Mouse (Mus musculus) c-Kit-positive CD71-positive TER-119-negative erythroid progenitor cells, embryonic 14.5 days (primary cell): Measurements from ENCODE around the gene Padi1.
A peak's percentile ranks its signal among the peaks of the same experiment; 100 is the strongest.

Source experiments
- DNase-seq: peaks from one replicate; pipeline ENCODE4 v3.0.0-alpha.2; 2013; ENCODE audit warnings: low read depth

Gene Padi1

DNA sequence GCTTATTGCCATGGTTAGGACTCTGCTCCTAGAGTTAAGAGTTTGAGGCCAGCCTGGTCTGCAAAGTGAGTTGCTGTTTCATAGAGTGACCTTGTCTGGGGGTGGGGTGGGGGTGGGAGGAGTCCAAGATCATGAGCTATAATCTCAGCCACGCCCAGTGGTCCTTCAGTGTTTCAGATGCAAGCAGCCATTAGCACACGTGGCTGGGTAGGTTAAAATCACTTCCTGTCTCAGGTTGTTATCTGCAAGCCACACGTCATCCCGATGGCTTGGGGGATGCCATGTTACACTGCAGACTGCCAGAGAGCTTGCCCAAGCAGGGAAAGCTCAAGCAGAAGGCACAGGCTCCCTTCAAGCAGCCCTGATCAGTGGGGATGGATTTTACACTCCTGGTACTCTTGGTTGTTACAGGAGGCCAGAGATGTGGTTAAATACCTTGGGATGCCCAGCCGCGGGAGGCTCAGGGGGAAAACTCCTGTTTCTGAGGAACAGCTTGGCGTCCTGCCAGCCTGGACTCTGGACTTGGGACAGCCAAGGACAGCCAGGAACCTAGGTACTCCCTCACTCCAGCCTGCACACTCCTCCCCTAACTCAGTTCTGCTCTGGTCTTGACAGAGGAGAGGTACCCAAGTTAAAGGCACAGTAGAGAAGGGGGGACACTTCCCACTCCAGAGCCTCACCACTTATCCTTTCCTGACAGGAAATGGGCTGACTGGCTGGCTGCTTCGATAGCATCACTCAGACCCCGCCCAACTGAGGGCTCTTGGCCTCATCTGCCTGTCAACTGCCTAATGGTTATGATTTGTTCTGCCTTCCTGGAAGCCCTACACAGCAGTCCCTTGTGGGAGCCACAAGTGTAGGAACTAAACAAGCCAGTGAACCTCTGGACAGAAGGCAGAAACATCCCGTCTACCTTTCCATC is 29.3 kb downstream of the Padi1 start:
- DNase-seq: no peak

DNA sequence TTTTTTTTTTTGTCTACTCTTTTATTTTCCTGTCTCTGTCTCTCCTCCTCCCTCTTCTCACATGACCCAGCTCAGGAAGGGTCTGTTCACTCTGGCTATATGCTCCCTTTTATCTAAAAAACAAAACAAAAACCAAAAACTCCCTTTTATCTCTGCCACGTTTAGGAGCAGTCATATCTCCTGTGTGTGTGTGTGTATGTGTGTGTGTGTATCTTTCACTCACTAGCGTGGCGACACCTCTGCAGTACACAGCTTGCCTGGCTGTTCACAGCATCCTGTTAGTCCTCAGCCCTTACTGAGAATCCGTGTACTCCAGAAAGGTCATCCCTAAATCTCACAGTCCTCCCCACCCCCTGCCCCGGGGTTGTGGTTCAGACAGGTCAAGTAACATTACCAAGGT is 30.1 kb downstream of the Padi1 start:
- DNase-seq: no peak

DNA sequence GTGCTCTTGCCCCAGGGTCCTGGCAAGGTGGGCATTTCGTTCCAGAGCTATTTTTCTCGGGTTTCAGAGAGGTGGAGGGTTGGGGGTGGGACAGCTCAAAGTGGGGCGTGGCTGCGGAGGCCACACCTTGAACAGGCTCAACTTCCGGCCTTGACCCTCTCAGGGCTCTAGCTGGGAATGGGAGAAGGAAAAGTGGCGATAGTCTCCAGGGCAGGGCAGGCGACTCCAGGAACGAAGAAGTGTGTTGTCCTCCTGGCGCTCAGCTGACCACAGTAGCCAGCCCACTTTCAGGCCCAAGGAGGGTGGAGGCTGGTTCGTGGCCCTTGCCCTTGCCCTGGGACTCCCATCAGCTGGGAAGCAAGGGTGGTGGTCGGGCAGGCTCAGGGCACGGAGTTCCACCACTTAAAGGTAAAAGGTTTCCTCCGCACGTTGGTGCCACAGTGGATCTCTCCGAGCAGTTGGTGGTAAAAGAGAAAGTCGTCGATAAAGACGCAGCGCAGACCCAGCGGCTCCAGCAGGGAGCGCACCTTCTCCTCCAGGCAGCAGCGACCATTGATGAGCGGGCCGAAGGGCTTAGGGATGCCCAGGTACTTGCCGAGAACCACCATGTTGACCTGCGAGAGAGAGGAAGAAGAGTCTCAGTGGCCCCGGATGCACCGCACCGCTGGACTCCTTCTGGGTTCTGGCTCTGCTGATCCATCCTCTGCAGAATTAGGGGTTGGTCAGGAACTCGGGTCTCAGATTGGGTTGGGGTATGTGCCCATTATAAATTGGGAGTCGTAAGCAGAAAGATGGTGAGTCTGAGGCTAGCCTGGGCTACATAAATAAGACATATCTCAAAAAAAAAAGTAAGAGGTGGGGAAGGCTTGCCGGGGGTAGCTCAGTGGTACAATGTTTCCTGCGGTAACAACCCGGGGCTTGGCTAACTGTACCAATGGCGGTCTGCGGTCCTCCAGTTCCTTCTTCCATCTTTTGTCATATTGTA is 31.0 kb downstream of the Padi1 start:
- DNase-seq: no peak

DNA sequence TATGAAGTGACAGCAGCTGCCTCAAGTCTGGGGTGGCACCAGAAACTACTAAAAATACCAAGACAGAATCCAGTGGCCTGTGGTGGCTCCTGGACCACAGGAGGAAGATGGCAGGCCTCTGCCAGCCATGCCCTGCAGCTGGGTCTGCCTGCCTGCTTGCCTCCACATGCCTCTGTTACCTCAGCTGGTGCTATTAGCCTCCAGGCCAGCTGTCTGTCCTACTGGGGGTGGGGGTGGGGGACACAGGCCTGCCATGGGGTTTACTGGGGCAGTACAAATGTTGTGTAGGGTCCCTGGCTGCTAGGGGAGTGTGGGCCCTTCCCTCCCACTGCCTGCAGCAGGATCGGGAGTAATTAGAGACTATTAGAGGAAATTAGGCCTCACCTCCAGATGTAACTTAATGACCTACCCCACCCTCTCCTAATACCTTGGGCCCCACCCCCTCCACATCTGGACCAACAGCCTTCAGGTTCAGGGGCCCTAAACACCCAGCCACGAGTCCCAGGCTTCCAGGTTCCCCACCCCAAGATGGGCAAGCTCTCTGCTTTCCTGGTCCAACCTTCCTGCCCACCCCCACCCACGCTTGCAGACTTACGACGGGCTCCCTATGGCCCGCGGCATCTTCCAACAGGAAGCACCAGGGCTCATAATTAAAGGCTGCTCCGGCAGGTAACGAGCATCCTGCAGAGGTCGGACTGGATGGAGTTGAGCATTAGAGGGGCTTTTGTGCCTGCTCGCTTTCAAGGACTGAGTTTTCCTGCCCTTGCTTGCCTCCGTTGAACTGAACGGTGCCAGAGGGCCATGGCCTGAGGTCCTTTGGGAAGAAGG is 32.0 kb downstream of the Padi1 start:
- DNase-seq: no peak

DNA sequence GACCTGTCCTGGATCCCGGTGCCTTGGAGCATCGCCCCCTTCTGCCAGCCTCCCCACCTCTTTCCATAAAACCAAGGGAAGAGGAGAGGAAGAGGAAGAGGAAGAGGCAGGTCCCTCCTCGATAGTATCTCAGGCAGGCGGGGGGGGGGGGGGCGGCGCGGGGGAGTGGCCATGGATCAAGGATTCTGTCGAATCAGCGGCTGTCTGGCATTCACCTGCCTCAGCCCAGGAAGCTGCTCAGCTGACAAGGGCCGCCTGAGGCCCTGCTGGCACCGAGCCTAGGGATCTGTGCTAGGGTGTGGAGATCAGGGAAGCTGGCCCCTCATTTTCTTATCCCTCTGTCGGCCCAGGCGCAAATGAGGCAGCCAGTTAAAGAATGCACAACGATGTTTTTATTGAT is 33.0 kb downstream of the Padi1 start:
- DNase-seq: no peak

DNA sequence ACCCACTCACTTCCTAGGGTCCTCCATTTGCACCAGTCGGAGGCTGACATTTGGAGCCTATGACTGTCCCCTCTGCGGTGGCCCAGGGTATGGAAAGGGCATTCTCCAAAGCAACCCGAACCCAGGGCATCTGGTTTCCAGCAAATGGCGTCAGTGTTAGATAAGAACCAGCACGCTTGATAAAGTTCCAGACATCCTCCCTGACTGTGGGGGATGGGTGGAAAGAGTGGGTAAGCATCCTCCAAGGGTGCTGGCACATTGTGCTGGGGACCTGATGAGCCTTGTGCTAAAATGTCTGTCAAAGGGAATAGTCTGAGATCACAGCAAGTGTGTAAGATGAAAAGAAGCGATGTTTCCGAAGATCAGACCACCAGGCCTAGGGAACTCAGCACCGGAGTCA is 33.4 kb downstream of the Padi1 start:
- no peak for DNase-seq

DNA sequence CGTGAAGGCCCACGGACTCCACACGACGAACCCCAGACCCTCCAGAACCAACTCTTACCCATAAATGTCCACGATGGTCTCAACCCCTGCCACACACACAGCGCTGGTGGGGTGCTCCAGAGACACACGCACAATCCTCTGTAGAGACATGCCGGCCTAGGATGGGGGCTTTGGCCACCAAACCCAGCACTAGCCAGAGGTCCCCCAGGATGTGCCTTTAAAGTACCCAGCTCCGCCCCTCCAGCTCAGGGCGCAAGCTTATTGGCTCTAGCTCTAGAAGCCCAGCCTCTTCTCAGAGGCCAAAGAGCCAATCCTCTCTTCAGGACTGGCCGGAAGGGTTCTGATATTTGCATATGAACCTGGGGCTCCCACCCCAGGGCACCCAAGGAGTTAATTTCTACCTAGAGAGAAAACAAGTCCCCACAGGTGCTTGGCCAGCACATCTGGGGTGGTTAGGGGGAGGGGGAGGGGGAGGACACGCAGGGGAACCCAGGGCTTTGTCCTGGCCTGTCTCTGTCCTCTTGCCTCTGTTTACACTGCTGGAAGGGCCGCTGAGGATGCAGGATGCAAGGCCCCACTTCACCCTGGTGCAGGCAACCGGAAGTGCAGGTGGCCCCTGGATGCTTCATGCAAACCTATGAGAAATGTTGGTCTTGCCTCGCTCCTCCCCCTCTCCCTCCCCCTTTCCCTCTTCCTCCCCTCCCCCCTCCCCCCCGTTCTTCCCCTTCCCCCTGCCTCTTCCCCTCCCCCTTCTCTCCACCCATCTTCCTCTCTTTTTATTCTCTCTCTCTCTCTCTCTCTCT is 34.9 kb downstream of the Padi1 start, which contains the start of gene Padi3:
Gene Padi3 (minus strand): TSS at position 191 of the 803 bp plus-strand sequence.
- DNase-seq: no peak

DNA sequence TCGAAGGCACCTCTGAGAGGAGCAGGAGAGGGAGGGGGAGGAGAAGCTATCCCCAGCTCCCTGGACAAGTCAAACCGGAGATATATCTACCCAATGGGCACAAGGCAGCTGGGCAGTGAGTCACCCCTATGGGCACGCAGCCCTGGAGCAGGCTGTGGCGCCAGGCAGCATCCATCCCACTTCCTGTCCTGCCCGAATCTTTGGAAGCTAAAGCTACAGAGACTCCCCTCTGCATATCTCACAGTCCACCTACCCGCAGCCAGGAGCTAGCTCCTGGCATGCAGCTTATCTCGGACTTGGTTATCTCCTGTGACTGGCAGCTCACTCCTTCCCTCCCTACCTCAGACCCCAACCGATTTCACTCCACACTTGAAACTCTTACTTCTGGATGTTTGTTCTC is 36.5 kb downstream of the Padi1 start:
- DNase-seq: no peak

DNA sequence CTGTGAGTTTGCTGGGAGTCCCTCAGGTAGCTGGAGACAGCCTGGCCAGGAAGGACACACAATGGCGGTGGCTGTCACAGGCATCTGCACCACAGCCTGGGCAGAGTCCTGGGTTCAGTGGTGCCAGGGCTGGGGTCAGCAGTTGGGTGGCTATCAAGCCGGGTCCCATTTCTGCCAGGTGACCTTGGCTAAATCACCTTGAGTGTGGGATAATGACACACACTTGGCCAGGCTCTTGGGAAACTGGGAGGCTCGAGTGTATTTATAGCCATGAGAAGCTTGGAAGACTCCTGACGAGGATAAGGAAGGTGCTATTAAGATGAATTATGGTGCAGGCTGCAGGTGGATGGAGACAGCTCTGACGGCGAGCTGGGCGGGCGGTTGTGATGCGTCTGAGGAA is 41.0 kb downstream of the Padi1 start:
- no peak for DNase-seq

DNA sequence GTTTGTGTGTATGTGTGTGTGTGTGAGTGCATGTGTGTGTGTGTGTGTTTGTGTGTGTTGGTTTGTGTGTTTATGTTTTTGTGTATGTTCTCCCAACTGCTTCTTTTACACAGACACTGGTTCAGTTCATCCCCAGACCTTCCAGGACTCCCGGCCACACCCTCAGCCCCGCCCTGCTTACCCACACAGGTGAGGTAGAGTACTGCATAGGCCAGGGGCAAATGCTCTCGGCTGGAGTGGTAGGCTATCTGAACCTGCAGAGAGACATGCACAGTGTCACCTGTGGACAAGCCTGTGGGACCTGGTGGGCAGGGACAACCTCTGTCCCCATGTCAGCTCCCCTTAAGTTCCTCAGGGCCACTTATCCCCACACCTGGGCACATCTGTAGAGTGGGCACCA is 44.2 kb downstream of the Padi1 start:
- DNase-seq: no peak

DNA sequence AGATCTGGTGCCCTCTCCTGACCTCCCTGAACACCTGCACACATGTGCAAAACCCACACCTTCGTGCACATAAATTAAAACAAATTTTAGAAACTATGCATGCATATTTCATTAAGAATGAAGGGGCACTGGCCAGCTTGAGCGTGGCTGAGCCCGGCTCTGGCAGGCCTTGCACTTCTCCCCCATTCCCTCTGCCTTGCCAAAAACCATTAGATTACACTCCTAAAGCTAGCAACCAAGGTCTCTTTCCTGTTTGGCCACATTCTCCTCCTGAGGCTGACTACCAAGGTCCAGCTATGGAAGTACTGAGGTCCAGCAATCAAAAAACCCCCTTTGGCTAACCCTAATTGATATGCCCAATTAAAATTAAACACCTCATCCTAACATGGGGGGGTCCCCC is 48.8 kb downstream of the Padi1 start:
- DNase-seq: no peak

DNA sequence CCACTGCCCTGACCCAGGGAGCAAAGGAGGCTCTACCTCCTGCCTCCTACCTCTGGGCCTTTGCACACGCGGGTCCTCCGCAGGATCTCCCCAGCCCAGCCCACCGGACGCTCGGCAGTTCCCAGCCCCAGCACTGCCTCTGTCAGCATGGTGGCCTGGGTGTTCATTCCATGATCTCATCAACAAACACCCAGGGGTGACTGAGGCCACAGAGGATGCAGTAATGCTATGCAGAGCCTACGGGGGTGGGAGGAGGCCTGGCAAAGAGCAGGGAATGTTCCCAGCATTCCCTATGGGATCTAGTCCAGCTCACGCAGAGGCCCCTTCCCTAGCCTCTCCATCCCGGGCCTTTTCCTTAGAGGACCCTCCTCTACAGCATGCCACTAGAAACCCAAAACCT is 50.9 kb downstream of the Padi1 start:
- no peak for DNase-seq

DNA sequence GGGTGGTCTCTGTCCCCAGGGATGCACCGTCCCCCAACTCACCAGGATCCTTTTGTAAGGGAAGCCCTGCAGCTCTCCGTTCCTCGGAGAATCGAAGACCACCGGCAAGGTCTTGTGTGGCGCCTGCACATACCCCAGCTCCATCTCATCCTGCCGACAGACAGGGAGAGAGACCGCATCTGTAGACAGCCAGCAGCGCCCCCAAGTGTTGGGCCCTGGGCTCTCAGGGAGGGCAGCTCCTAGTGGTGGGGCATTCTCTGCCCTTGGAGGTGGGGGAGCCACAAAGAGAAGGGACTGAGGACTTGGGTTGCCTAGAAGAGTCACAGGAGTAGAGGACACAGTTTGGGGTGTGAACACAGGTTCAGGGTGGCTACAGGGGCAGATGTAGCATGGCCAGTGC is 51.8 kb downstream of the Padi1 start:
- no peak for DNase-seq

DNA sequence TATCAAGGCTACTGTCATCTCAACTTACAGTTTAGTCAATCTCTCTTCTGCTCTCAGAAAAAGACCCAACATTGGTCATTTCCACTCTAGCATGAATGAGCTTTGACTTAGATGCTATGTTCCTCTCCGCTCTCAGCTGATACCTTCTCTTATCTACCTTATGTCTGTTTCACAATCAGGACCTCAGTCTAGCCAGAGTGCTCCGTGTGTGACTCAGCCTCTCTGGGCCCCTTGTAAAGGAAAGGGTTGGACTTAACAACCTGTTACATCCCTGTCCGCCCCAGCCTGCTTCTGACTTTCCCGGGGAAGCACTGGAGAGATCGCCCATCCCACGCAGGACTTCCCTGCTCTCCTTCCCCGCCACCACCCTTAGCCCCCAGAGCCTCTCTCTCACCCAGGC is 53.0 kb downstream of the Padi1 start:
- no peak for DNase-seq

DNA sequence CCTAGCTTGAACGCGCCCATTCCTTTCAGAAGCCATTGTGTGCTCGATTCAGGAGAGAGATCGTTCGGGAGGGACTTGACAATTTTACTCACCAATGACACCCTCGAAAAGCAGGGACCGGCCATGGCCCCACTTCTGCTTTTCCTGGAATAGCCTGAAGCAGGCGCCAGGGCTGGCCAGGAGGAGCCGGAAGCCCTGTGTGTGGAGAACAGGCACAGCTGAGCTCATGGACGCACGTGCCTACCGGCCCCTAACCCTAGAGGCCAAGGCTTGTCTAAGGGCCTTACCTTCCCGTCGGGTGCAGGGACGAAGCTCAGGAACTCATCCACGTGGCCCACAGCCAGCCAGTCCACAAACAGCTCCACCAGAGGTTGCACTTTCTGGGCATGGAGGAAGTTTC is 54.5 kb downstream of the Padi1 start:
- DNase-seq: no peak

DNA sequence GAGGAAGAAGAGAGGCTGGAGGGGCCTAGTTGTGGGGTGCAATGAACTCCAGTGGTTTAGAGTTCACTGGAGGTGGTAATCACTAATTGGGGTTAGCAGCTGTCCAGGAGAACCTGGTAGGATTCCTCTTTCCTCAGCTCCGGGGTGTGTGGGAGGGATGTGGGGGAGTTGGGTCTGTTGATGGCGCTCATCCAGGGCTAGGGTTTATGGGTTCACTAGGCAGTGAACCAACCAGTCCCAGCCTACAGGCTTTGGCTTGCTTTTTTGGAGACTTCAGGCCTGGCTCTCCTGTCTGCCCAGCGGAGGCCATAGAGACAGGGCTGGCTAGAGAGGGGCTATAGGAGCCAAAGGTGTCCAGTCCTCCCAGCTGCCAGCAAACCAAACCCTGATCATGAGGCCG is 55.6 kb downstream of the Padi1 start:
- no peak for DNase-seq

DNA sequence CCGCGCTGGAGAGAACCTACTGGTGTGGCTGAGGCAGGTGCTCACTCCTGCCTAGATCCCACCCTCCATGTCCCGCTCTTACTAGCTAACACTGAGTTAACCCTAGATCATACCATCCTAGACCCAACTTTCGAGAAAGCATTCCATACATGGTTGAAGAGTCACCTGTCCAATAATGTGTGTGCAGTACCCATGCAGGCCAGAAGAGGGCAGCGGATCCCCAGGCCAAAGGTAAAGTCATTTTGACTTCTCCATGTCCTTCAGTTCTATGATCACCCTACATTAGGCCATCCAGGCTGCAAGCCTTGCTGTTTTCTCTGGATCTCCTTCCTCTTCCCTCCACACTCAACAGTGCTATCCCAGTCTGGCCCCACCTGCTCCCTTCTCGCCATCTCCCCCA is 56.6 kb downstream of the Padi1 start:
- DNase-seq: peak; percentile 50

DNA sequence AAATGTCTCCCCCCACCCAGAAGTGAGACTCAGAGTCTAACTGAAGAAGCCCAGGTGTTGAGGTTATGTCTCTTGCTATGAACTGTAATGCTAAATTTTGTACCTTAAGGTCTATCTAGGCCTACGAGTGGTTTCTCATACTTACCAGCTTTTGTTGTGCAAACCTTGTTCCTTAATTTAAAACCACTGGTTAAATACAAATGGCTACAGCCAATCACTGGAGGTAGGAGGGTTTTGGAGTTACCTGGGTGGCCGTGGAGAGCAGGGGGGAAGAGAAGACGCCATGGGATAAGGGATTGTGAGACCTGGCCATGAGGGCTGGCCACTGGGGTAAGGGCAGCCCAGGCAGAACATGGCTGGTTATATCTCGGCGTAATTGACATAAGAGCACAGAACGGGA is 57.3 kb downstream of the Padi1 start:
- DNase-seq: no peak

DNA sequence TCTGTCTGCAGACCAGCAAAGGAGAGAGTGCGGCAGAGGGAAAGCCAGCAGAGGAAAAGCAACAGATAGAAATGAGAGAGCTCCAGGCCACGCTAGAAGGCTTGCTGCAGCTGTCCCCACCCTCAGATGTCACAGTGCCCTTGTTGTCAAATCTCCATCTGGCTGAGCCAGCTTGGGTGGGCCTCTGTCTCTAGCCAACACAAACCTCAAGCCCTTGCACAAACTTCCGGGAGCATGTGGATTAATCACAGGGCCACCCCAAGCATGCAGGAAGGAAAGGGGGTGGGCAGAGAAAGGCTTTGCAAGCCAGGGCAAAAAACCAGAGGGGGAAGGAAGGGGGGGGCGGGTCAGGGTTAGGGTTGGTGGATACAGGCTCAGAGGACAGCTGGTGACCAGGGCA is 58.2 kb downstream of the Padi1 start:
- DNase-seq: no peak

DNA sequence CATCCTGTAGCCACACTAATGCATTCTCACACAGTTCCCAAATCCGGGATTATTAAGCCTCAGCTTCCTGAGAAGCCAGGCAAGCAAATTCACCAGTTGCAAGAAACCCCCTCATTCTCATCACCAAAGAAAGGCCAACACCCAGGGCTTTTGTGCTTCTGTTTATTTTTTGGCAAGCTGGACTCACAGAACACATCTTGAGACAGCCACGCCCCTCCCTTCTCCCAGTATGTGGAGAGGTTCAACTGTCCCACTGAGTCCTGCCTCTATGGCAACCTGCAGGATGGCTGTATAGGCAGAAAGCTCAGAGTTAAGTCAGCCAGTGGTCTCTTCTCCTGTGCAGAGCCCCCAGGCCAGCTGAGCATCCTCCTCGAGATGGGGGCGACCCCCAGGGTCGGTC is 60.4 kb downstream of the Padi1 start:
- DNase-seq: no peak

DNA sequence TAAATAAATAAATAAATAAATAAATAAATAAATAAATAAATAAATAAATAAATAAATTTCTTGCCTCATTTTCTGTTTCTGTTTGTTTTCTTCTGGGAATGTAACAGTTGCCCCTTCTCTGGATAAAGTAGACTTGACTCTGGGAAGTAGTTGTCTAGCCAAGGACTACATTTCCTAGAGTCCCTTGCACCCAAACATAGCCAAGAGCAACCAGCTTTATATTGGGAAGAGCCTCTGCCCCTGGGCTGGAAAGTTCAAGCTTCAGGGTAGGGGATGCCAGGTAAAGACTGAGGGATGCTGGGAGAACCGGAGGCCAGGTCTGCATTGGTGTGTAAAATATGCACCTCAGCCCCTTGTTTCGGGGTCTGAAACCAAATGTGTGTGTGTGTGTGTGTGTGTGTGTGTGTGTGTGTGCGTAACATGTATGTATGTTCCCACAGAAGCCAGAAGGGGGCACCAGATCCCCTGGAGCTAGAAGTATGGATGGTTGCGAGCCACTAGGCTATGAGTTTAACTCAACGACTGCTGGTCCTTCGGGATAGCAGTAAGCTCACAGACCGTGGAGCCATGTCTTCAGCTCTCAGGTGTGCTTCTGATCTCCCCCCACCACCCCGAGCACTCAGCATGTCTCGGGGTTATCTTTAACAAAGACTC is 61.2 kb downstream of the Padi1 start:
- DNase-seq: no peak
